Mouse (Mus musculus): ENCODE measurements around the gene Atl1.

GRCm38 (mm10) chr12:69985546-69985945 lies 93.1 kb downstream of the Atl1 start:
- TF ChIP-seq CTCF (IDR thresholded peaks at IDR 0.05; ENCODE audit: control insufficient read depth, insufficient read depth, insufficient read length) (no peak), MYOG (IDR thresholded peaks at IDR 0.05; ENCODE audit: control insufficient read depth, extremely low read depth, insufficient read length) (no peak), MYOD1 (IDR thresholded peaks at IDR 0.05; ENCODE audit: control insufficient read depth, insufficient read length, low read depth) (no peak), FOSL1 (IDR thresholded peaks at IDR 0.05; ENCODE audit: insufficient read depth, low read length, poor library complexity, severe bottlenecking) (no peak), USF1 (IDR thresholded peaks at IDR 0.05; ENCODE audit: low read depth) (no peak), MAX (IDR thresholded peaks at IDR 0.05) (no peak)
